Mouse (Mus musculus): Measurements from ENCODE around the gene Slc9c1.
"Not testable (repeated sequence)": the region's sequence is repeated elsewhere in the genome, so short reads cannot be mapped to it uniquely, and the experiment has no call there.

The Slc9c1 gene

GRCm38 (mm10) chr16:45535009-45535408 lies at the start of gene Slc9c1:
Gene Slc9c1, plus strand, starts transcription at chr16:45535309.
- no peak for DNase-seq (ENCODE audit: low spot score)

- no peak for DNase-seq (ENCODE audit: low spot score)
Observed at GRCm38 (mm10) chr16:45492927-45493326, 42.2 kb upstream of the Slc9c1 start, which contains the start of gene Gm609. Gene Gm609, minus strand, starts transcription at chr16:45492969.

- no peak for DNase-seq (ENCODE audit: low spot score)
Observed at GRCm38 (mm10) chr16:45495326-45495725, 39.8 kb upstream of the Slc9c1 start.

GRCm38 (mm10) chr16:45525551-45525950 lies 9.6 kb upstream of the Slc9c1 start:
- no peak for DNase-seq (ENCODE audit: low spot score)

GRCm38 (mm10) chr16:45531950-45532349 lies 3.2 kb upstream of the Slc9c1 start, which contains the start of gene Gm17783:
Gene Gm17783, minus strand, starts transcription at chr16:45532050.
- DNase-seq (ENCODE audit: low spot score) = no peak

GRCm38 (mm10) chr16:45538342-45538741 lies 3.2 kb downstream of the Slc9c1 start:
- DNase-seq (ENCODE audit: low spot score) = not testable (repeated sequence)

- DNase-seq (ENCODE audit: low spot score) = no peak
Observed at GRCm38 (mm10) chr16:45542108-45542507, 7.0 kb downstream of the Slc9c1 start.

- no peak for DNase-seq (ENCODE audit: low spot score)
Observed at GRCm38 (mm10) chr16:45544341-45544740, 9.2 kb downstream of the Slc9c1 start.

- DNase-seq (ENCODE audit: low spot score) = no peak
Observed at GRCm38 (mm10) chr16:45547982-45548381, 12.9 kb downstream of the Slc9c1 start.

- no peak for DNase-seq (ENCODE audit: low spot score)
Observed at GRCm38 (mm10) chr16:45551579-45551978, 16.5 kb downstream of the Slc9c1 start.

GRCm38 (mm10) chr16:45561747-45562146 lies 26.6 kb downstream of the Slc9c1 start:
- DNase-seq (ENCODE audit: low spot score) = no peak

- DNase-seq (ENCODE audit: low spot score) = peak; percentile 66
Observed at GRCm38 (mm10) chr16:45572307-45572706, 37.2 kb downstream of the Slc9c1 start.

- no peak for DNase-seq (ENCODE audit: low spot score)
Observed at GRCm38 (mm10) chr16:45579883-45580282, 44.8 kb downstream of the Slc9c1 start.

GRCm38 (mm10) chr16:45582512-45582911 lies 47.4 kb downstream of the Slc9c1 start:
- no peak for DNase-seq (ENCODE audit: low spot score)

GRCm38 (mm10) chr16:45593656-45594055 lies 58.5 kb downstream of the Slc9c1 start:
- no peak for DNase-seq (ENCODE audit: low spot score)

- no peak for DNase-seq (ENCODE audit: low spot score)
Observed at GRCm38 (mm10) chr16:45595494-45595893, 60.4 kb downstream of the Slc9c1 start.

- no peak for DNase-seq (ENCODE audit: low spot score)
Observed at GRCm38 (mm10) chr16:45608481-45608954, 73.4 kb downstream of the Slc9c1 start.

GRCm38 (mm10) chr16:45609300-45609699 lies 74.2 kb downstream of the Slc9c1 start:
- DNase-seq (ENCODE audit: low spot score) = peak; percentile 8

- no peak for DNase-seq (ENCODE audit: low spot score)
Observed at GRCm38 (mm10) chr16:45610267-45610666, 75.2 kb downstream of the Slc9c1 start, which contains the start of gene Gcsam. Gene Gcsam, plus strand, starts transcription at chr16:45610380.

- DNase-seq (ENCODE audit: low spot score) = no peak
Observed at GRCm38 (mm10) chr16:45613247-45613646, 78.1 kb downstream of the Slc9c1 start.

GRCm38 (mm10) chr16:45615944-45616343 lies 80.8 kb downstream of the Slc9c1 start:
- no peak for DNase-seq (ENCODE audit: low spot score)

GRCm38 (mm10) chr16:45619751-45620375 lies 84.8 kb downstream of the Slc9c1 start:
- no peak for DNase-seq (ENCODE audit: low spot score)

GRCm38 (mm10) chr16:45623230-45623629 lies 88.1 kb downstream of the Slc9c1 start:
- no peak for DNase-seq (ENCODE audit: low spot score)

GRCm38 (mm10) chr16:45624791-45625190 lies 89.7 kb downstream of the Slc9c1 start:
- no peak for DNase-seq (ENCODE audit: low spot score)

Measured in c-Kit-positive CD71-positive TER-119-positive erythroid progenitor cells, embryonic 14.5 days (primary cell).